Mouse (Mus musculus) embryo, embryonic 10.5 days (tissue): Measurements from ENCODE around the gene Mrpl53.
A peak's percentile ranks its signal among the peaks of the same experiment; 100 is the strongest.

Experiments
- DNase-seq: peaks from one replicate; pipeline ENCODE4 v3.0.0-alpha.2; 2015; ENCODE audit warnings: low spot score

Gene Mrpl53

GRCm38 (mm10) chr6:83121863-83122710 lies 13.2 kb downstream of the Mrpl53 start:
- no peak for DNase-seq

GRCm38 (mm10) chr6:83122961-83123360 lies 14.1 kb downstream of the Mrpl53 start:
- no peak for DNase-seq

- peak; percentile 97 for DNase-seq
Measured at GRCm38 (mm10) chr6:83124851-83125312, 16.0 kb downstream of the Mrpl53 start.

GRCm38 (mm10) chr6:83125331-83125730 lies 16.5 kb downstream of the Mrpl53 start, which contains the start of gene Ino80b:
TSS of gene Ino80b (minus strand) at chr6:83125431.
- DNase-seq = no peak

- DNase-seq = no peak
Measured at GRCm38 (mm10) chr6:83127419-83127818, 18.6 kb downstream of the Mrpl53 start.

- no peak for DNase-seq
Measured at GRCm38 (mm10) chr6:83131469-83132034, 22.7 kb downstream of the Mrpl53 start.

- no peak for DNase-seq
Measured at GRCm38 (mm10) chr6:83132176-83132919, 23.5 kb downstream of the Mrpl53 start.

- no peak for DNase-seq
Measured at GRCm38 (mm10) chr6:83134226-83134625, 25.4 kb downstream of the Mrpl53 start.

- DNase-seq = no peak
Measured at GRCm38 (mm10) chr6:83134951-83135513, 26.2 kb downstream of the Mrpl53 start, which contains the start of gene Rtkn. TSS of gene Rtkn (plus strand) at chr6:83135463.

GRCm38 (mm10) chr6:83135571-83136161 lies 26.8 kb downstream of the Mrpl53 start:
- DNase-seq = peak; percentile 40

- DNase-seq = no peak
Measured at GRCm38 (mm10) chr6:83136291-83136880, 27.5 kb downstream of the Mrpl53 start.

GRCm38 (mm10) chr6:83136881-83137575 lies 28.2 kb downstream of the Mrpl53 start:
- peak; percentile 93 for DNase-seq

GRCm38 (mm10) chr6:83137576-83137950 lies 28.7 kb downstream of the Mrpl53 start:
- DNase-seq = peak; percentile 95

GRCm38 (mm10) chr6:83138056-83138455 lies 29.2 kb downstream of the Mrpl53 start:
- DNase-seq = peak; percentile 83

- no peak for DNase-seq
Measured at GRCm38 (mm10) chr6:83140044-83140443, 31.2 kb downstream of the Mrpl53 start.

- no peak for DNase-seq
Measured at GRCm38 (mm10) chr6:83141636-83142035, 32.8 kb downstream of the Mrpl53 start.

- peak; percentile 54 for DNase-seq
Measured at GRCm38 (mm10) chr6:83142211-83142731, 33.4 kb downstream of the Mrpl53 start.

GRCm38 (mm10) chr6:83142886-83143285 lies 34.0 kb downstream of the Mrpl53 start:
- DNase-seq = no peak

- no peak for DNase-seq
Measured at GRCm38 (mm10) chr6:83145209-83145608, 36.4 kb downstream of the Mrpl53 start.

- DNase-seq = no peak
Measured at GRCm38 (mm10) chr6:83145805-83146204, 37.0 kb downstream of the Mrpl53 start.

- no peak for DNase-seq
Measured at GRCm38 (mm10) chr6:83147280-83147679, 38.4 kb downstream of the Mrpl53 start.
